Mouse (Mus musculus) lung, embryonic 15.5 days (tissue): Measurements from ENCODE around the gene Alk. TPM values are rescaled to one million over a fixed set of nuclear protein-coding genes. Genes with fewer than 3 reads are reported as not detected.
A peak's percentile ranks its signal among the peaks of the same experiment; 100 is the strongest.

ENCODE experiments used
- ATAC-seq: fragments of 200-750 bp; cut with Nextera tagmentation; 2 replicates; pipeline ENCODE4 v1.8.0; 2017; ENCODE audit warnings: moderate number of reproducible peaks, borderline replicate concordance; ENCODE audit not compliant: low FRiP score, low TSS enrichment; ENCODE audit errors: extremely low read depth
- H3K27ac ChIP-seq: fragments of 300-500 bp; sonication (generic); 2 replicates; pipeline ENCODE4 v1.5.1; 2015; ENCODE audit warnings: moderate library complexity, mild to moderate bottlenecking, inconsistent platforms
- H3K27me3 ChIP-seq: fragments of 300-500 bp; sonication (generic); 2 replicates; pipeline ENCODE4 v1.6.1; 2015; ENCODE audit warnings: inconsistent platforms
- H3K36me3 ChIP-seq: fragments of 300-500 bp; sonication (generic); 2 replicates; pipeline ENCODE4 v1.6.1; 2015; ENCODE audit warnings: inconsistent platforms
- H3K4me1 ChIP-seq: fragments of 300-500 bp; sonication (generic); 2 replicates; pipeline ENCODE4 v1.6.1; 2015; ENCODE audit warnings: inconsistent platforms
- H3K4me2 ChIP-seq: fragments of 300-500 bp; sonication (generic); 2 replicates; pipeline ENCODE4 v1.6.1; 2015; ENCODE audit warnings: inconsistent platforms, mild to moderate bottlenecking, moderate library complexity
- H3K4me3 ChIP-seq: fragments of 300-500 bp; sonication (generic); 2 replicates; pipeline ENCODE4 v1.5.1; 2015; ENCODE audit warnings: mild to moderate bottlenecking, inconsistent platforms
- H3K9ac ChIP-seq: fragments of 300-500 bp; sonication (generic); 2 replicates; pipeline ENCODE4 v1.6.1; 2015; ENCODE audit warnings: inconsistent platforms
- H3K9me3 ChIP-seq: fragments of 300-500 bp; sonication (generic); 2 replicates; pipeline ENCODE4 v1.6.1; 2016; ENCODE audit warnings: inconsistent platforms
- WGBS: fragments of 180-500 bp; shearing (Covaris S2); methylation state at CpG from one replicate; pipeline ENCODE4 v1.1.7; 2015; 5-methylcytosine and 5-hydroxymethylcytosine counted together
- polyA plus RNA-seq: library from polyadenylated mRNA; unstranded; fragments of >200 nt; fragmentation: Nextera tagmentation; extraction: Ambion mirVana; gene quantifications from 2 replicates; pipeline ENCODE4 v1.2.1, GENCODE M21; 2015

Alk gene
- polyA plus RNA-seq, 1 experiment from 2014 or later, result 0.22 TPM

- Histone ChIP-seq H3K27ac (no peak overlapping the region), H3K9me3 (no peaks in the 10 kb centered on the region), H3K27me3 (no peaks in the 10 kb centered on the region), H3K9ac (no peak overlapping the region), H3K36me3 (no peaks in the 10 kb centered on the region), H3K4me1 (0 out of 2 replicates have a peak, but pooled peaks cover 3% of the 10 kb centered on the region), H3K4me2 (no peak overlapping the region), H3K4me3 (no peak overlapping the region)
- no peak for ATAC-seq
Observed at GRCm38 (mm10) chr17:72278296-72278695, 326.1 kb downstream of the Alk start.

GRCm38 (mm10) chr17:72276778-72277177 is 327.6 kb downstream of the Alk start:
- no peaks in the 10 kb centered on the region for H3K36me3 ChIP-seq
- H3K4me1 ChIP-seq, result 0 out of 2 replicates have a peak, but pooled peaks cover 3% of the 10 kb centered on the region
- H3K9ac ChIP-seq, result no peak overlapping the region
- no peak for ATAC-seq
- H3K4me2 ChIP-seq, result no peak overlapping the region
- 71% methylated on average over 6 of the region's 6 CpGs for WGBS
- H3K9me3 ChIP-seq, result no peaks in the 10 kb centered on the region
- no peaks in the 10 kb centered on the region for H3K27me3 ChIP-seq
- H3K27ac ChIP-seq, result no peak overlapping the region
- H3K4me3 ChIP-seq, result no peak overlapping the region

- Histone ChIP-seq H3K4me2 (no peak overlapping the region), H3K9me3 (no peaks in the 10 kb centered on the region), H3K9ac (no peak overlapping the region), H3K4me3 (no peak overlapping the region), H3K36me3 (no peaks in the 10 kb centered on the region), H3K27ac (no peak overlapping the region), H3K4me1 (0 out of 2 replicates have a peak, but pooled peaks cover 3% of the 10 kb centered on the region), H3K27me3 (no peaks in the 10 kb centered on the region)
- 36% methylated on average over 8 of the region's 8 CpGs for whole genome bisulfite sequencing
- ATAC-seq, result peak; percentile 69; the same call in 1 of the 2 replicates
Observed at GRCm38 (mm10) chr17:72275391-72275904, 329.0 kb downstream of the Alk start.

- Histone ChIP-seq H3K4me2 (no peak overlapping the region), H3K9ac (no peak overlapping the region), H3K9me3 (no peaks in the 10 kb centered on the region), H3K27ac (no peak overlapping the region), H3K4me3 (no peak overlapping the region), H3K36me3 (no peaks in the 10 kb centered on the region), H3K27me3 (no peaks in the 10 kb centered on the region), H3K4me1 (0 out of 2 replicates have a peak, but pooled peaks cover 3% of the 10 kb centered on the region)
- ATAC-seq, result no peak
- 88% methylated on average over 5 of the region's 5 CpGs for WGBS
Observed at GRCm38 (mm10) chr17:72274205-72274604, 330.2 kb downstream of the Alk start.

- Histone ChIP-seq H3K4me3 (no peak overlapping the region), H3K4me1 (0 out of 2 replicates have a peak, but pooled peaks cover 3% of the 10 kb centered on the region), H3K27ac (no peak overlapping the region), H3K27me3 (no peaks in the 10 kb centered on the region), H3K9ac (no peak overlapping the region), H3K9me3 (no peaks in the 10 kb centered on the region), H3K4me2 (no peak overlapping the region), H3K36me3 (no peaks in the 10 kb centered on the region)
- no peak for ATAC-seq
- 84% methylated on average over 1 of the region's 1 CpGs for WGBS
Observed at GRCm38 (mm10) chr17:72271640-72272039, 332.8 kb downstream of the Alk start.

GRCm38 (mm10) chr17:72268529-72268928 is 335.9 kb downstream of the Alk start:
- no peaks in the 10 kb centered on the region for H3K9me3 ChIP-seq
- peaks cover 16% of the 10 kb centered on the region for H3K4me1 ChIP-seq
- H3K36me3 ChIP-seq, result no peaks in the 10 kb centered on the region
- H3K27me3 ChIP-seq, result no peaks in the 10 kb centered on the region
- no peak overlapping the region for H3K4me3 ChIP-seq
- H3K27ac ChIP-seq, result no peak overlapping the region
- no peak for ATAC-seq
- H3K4me2 ChIP-seq, result no peak overlapping the region
- H3K9ac ChIP-seq, result no peak overlapping the region
- 76% methylated on average over 5 of the region's 5 CpGs for WGBS

- Histone ChIP-seq H3K27me3 (no peaks in the 10 kb centered on the region), H3K4me2 (no peak overlapping the region), H3K4me1 (peaks cover 16% of the 10 kb centered on the region), H3K9ac (no peak overlapping the region), H3K36me3 (no peaks in the 10 kb centered on the region), H3K27ac (0 out of 2 replicates have a peak overlapping the region, but pooled peaks have one; percentile 34), H3K4me3 (no peak overlapping the region), H3K9me3 (no peaks in the 10 kb centered on the region)
- 43% methylated on average over 9 of the region's 9 CpGs for WGBS
- ATAC-seq, result peak; percentile 84
Observed at GRCm38 (mm10) chr17:72265171-72266022, 339.0 kb downstream of the Alk start.

- no peaks in the 10 kb centered on the region for H3K36me3 ChIP-seq
- no peak overlapping the region for H3K4me2 ChIP-seq
- H3K9ac ChIP-seq, result no peak overlapping the region
- ATAC-seq, result no peak
- H3K27ac ChIP-seq, result no peak overlapping the region
- WGBS, result 80% methylated on average over 5 of the region's 5 CpGs
- no peak overlapping the region for H3K4me3 ChIP-seq
- H3K27me3 ChIP-seq, result no peaks in the 10 kb centered on the region
- H3K4me1 ChIP-seq, result peaks cover 11% of the 10 kb centered on the region
- no peaks in the 10 kb centered on the region for H3K9me3 ChIP-seq
Observed at GRCm38 (mm10) chr17:72253411-72253810, 351.0 kb downstream of the Alk start.

GRCm38 (mm10) chr17:72251554-72251953 is 352.9 kb downstream of the Alk start:
- no peak overlapping the region for H3K4me2 ChIP-seq
- H3K9me3 ChIP-seq, result no peaks in the 10 kb centered on the region
- peaks cover 11% of the 10 kb centered on the region for H3K4me1 ChIP-seq
- 68% methylated on average over 4 of the region's 4 CpGs for WGBS
- no peaks in the 10 kb centered on the region for H3K27me3 ChIP-seq
- no peaks in the 10 kb centered on the region for H3K36me3 ChIP-seq
- H3K4me3 ChIP-seq, result no peak overlapping the region
- no peak for ATAC-seq
- no peak overlapping the region for H3K9ac ChIP-seq
- H3K27ac ChIP-seq, result no peak overlapping the region

- H3K27ac ChIP-seq, result no peak overlapping the region
- no peak overlapping the region for H3K4me2 ChIP-seq
- no peaks in the 10 kb centered on the region for H3K9me3 ChIP-seq
- H3K4me3 ChIP-seq, result no peak overlapping the region
- peaks cover 11% of the 10 kb centered on the region for H3K4me1 ChIP-seq
- WGBS, result 37% methylated on average over 7 of the region's 7 CpGs
- H3K9ac ChIP-seq, result no peak overlapping the region
- peak; percentile 64; the same call in 1 of the 2 replicates for ATAC-seq
- no peaks in the 10 kb centered on the region for H3K27me3 ChIP-seq
- H3K36me3 ChIP-seq, result no peaks in the 10 kb centered on the region
Observed at GRCm38 (mm10) chr17:72250482-72251405, 353.7 kb downstream of the Alk start.

- WGBS, result 44% methylated on average over 4 of the region's 4 CpGs
- H3K9ac ChIP-seq, result no peak overlapping the region
- H3K4me1 ChIP-seq, result no peaks in the 10 kb centered on the region
- no peak overlapping the region for H3K4me2 ChIP-seq
- H3K27ac ChIP-seq, result no peak overlapping the region
- no peak for ATAC-seq
- H3K27me3 ChIP-seq, result no peaks in the 10 kb centered on the region
- no peak overlapping the region for H3K4me3 ChIP-seq
- no peaks in the 10 kb centered on the region for H3K9me3 ChIP-seq
- no peaks in the 10 kb centered on the region for H3K36me3 ChIP-seq
Observed at GRCm38 (mm10) chr17:72242036-72242435, 362.4 kb downstream of the Alk start.
